Mouse (Mus musculus) gastrocnemius, postnatal 25 days (tissue): ENCODE measurements around the gene Zfp169. TPM values are rescaled to one million over a fixed set of nuclear protein-coding genes. Genes with fewer than 3 reads are reported as not detected.

ENCODE experiments used
- DNase-seq: peaks from one replicate; pipeline ENCODE4 v3.0.0; 2022
- microRNA-seq, 2 experiments: library from miRNA; unstranded; fragments of <30 nt; microRNA quantifications; one replicate each; pipeline ENCODE4 v1.2.0; 2021; ENCODE audit warnings: borderline replicate concordance in 2 of 2
- total RNA-seq, 2 experiments: library from RNA; stranded (reverse); gene quantifications; 1 replicate in 1 of 2; 2 replicates in 1 of 2; pipeline ENCODE4 v1.2.3; 2021

Gene Zfp169
- total RNA-seq, 2 experiments from 2014 or later = 2.0 to 2.2 TPM

DNA sequence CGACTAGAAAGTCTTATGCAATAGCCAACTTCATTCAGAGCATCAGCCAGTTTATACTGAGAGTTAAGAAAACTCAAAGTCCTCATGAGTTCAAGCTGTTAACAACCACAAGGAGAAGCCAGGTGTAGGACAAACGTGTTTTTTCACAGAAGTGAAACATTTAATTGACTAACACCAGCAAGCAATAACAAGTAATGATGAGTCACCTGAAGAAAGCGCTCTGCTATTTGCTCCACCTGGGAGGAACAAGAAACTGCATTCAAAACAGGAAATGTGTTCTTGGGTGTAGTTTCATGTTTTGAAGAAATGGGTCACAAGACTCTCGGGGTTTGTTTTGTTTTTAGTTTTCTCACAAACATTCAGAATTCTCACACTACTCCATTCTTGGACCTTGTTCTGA is 2.6 kb upstream of the Zfp169 start:
- no peak for DNase-seq

DNA sequence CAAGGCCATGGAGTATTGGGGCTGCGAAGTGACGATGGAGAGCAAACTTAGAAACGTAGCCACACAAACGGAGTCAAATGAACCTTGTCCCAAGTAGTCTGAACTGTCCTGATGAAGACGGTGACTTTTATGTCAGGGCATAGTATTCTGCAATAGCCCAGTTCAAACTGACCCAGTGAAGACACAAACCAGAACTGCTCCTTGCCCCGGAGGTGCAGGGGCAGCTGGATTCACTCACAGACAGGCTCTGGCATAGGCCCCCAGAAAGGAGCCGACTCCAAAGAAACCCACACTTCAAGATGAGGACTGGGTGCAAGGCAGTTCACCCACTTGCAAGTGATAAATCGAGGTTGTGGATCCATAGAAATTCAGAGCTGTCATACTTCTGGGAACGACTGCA is 4.6 kb downstream of the Zfp169 start:
- DNase-seq = no peak

DNA sequence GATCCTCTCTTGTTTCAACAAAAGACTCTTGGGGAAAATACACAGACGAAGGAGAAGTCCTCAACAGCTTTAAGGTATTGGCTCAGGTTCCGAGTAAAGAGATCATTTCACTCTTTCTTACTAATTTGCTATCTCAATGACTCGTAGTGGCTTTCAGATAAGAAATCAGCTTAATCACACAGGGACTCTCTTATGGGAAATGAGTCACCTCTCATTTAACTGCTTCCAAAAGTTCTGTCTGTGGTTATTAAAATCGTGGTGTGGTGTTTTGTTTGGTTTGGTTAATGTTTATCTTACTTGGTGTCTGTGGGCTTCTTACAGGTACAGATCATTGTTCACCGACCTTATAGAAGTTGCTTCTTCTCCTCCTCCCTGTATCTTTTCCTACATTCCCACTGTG is 10.8 kb downstream of the Zfp169 start:
- DNase-seq = no peak

DNA sequence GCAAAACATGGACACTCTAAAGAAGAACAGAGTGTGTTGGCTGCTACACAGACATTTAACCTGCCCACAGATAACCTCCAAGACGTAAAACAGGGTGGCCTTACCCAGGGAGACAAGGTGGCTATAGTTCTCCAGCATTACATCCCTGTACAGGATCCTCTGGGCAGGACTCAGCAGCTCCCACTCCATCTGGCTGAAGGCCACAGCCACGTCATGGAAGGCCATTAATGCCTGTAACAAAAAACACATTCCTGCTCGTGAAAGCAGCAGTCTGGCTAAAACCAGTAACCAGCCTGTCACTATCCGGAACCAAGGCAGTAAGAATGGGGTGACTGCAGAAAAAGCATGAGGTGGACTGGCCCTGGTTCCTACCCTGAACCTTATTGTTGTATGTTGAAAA is 14.6 kb downstream of the Zfp169 start:
- no peak for DNase-seq

DNA sequence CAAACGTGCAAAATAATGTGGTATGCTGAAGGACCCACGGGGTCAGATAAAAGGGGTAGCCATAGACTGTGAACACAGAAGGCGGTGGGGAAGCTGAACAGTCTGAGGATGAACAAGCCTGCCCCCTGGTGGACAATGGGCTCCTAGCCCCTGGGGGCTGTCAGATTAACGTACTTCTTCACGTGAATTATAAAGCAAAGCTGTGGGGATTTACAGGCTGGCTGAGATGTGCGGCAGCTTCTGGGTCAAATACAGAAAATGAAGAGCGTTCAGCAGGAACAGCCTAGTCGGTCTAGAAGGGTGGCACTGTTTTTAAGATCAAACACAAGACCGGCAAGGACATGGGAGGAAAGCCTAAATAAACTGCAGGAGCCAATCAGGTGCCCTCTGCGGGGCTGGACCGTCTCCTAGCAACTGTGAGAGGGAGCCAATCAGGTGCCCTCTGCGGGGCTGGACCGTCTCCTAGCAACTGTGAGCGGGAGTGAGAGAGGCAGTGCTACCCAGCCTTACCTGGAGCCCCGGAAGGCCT is 15.5 kb downstream of the Zfp169 start:
- DNase-seq = no peak

DNA sequence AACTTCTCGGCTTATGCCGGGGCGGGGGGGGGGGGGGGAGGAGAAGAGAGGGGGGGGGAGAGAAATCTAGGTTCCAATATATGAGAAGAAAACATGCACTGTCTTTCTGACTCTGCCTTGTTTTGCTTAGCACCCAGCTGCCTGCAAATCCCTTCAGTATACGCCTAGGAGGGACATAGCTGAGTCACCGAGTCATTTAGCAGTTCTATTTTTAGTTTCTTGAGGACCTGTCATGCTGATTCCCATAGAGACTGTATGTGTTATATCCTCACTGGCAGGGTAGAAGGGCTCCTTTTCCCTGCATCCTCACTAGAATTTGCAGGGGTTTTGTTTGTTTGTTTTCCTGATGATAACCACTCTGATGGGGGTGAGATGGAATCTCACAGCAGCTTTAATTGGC is 20.1 kb downstream of the Zfp169 start:
- no peak for DNase-seq

DNA sequence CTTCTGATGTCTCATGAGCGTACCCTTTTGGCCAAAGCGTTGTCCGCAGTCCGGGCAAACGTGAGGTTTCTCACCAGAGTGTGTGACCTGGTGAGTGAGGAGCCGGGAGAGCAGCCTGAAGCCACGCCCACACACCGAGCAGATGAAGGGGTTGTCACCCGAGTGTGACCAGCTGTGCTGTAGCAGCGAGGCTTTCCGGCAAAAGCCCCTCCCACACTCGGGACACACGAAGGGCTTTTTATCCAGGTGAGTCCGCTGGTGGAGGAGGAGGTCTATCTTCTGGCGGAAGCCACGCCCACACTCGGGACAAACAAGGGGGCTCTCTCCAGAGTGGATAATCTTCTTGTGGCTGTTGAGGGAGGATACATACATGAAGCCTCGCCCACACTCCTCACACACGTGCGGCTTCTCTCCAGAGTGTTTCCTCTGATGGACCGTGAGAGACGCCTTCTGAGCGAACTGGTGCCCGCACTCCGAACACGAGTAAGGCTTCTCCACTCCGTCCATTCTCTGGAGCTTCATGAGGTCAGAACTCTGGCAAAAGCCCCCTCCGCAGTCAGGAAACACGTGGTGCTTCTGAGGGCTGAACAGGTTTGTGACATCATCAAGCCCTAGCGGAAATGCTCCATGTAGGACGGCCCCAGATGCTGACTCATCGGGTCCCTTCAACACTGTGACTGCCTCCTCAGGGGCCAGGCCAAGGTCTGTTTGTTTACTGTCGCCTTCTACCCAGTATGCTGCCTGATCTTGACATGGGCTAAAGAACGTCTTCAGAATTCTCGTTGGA is 22.7 kb downstream of the Zfp169 start:
- no peak for DNase-seq

DNA sequence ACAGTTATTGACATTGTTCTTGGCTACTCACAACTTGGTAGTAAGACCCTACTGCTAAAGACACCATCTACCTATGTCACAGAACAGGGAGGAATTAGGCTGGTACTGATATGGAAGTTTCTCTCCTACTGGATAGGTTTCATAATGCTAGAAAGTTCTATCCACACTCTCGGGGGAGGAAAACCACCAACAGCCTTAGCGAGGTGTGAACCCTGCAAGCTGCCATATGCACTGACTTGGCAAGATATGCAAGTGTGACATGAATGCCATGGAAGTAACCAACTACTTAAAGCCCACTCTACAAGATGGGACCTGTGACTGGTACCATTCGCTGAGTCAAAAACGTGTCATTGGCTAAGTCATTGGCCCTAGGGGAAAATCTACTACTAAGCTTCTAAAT is 29.6 kb downstream of the Zfp169 start:
- DNase-seq = no peak

DNA sequence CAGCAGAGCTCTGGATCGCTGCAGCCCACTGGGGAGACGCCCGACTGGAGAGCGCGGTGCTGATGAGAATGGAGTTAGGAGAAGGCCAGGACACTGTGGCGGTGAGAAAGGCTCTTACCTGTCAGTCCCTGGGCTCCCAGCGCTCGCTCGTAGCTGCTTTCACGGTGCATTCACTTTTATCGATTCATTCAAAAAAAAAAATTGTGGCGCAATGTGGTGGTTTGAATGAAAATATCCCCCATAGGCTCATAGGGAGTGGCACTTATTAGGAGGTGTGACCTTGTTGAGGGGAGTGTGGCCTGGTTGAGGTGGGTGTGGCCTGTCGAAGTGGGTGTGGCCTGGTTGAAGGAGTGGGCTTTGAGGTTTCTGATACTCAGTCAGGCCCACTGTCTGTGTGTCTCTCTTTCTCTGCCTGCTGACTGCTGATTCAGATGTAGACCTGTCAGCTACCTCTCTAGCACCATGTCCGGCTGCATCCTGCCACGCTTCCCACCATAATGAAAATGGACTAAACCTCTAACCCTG is 44.5 kb downstream of the Zfp169 start:
- no peak for DNase-seq

DNA sequence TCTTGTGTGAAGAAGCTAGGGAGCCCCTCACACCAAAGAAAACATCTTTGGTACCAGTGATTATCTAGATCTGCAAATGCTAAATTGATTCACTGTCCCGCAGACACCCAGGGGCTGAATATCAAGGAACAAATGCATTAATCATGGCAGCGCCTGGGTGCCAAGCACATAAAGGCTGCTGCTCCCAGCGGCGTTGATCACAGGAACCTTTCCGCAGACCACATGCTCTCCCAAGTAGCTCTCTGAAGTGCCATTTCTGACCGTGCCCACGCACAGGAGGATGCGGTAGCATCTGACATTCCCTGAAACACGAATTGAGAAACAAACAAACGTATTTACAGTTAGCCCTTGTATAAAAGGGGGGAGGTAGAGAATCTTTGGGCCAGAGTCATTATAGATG is 47.1 kb downstream of the Zfp169 start:
- no peak for DNase-seq

DNA sequence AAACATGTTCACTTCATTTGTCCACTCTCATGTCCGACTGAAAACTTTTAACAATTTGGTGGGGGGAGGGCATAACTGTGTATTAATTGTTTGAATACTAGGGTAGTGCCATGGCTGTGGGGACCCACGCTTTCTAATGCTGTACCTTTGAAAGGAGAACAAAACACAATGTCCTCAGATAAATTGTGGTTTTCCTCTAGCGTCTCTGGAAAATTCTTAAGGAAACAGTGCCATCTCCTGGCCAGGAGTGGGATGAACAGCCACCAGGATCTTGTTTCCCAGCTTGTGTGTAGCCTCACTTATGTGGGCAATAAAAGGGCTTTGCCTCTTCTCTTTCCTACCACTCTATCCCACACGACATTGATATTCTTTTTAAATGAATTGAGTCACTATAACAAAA is 49.1 kb downstream of the Zfp169 start:
- DNase-seq = peak; percentile 24

DNA sequence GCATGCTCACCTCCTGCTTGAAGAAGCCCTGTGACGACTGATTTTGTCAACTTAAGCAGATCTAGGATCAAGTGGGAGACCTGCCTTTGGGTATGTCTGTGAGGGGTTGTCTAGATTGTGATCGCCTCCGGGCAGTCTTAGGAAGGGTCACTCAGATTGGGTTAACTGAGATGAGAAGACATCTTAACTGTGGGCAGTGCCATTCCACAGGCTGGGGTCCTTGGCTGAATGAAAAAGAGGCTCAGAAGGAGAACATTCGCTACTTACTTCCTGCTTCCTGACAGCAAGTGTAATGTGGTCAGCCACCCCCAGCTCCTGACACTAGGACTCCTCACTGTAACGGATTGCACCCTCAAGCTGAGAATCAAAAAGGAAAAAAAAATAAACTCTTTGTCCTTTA is 54.0 kb downstream of the Zfp169 start:
- DNase-seq = no peak

DNA sequence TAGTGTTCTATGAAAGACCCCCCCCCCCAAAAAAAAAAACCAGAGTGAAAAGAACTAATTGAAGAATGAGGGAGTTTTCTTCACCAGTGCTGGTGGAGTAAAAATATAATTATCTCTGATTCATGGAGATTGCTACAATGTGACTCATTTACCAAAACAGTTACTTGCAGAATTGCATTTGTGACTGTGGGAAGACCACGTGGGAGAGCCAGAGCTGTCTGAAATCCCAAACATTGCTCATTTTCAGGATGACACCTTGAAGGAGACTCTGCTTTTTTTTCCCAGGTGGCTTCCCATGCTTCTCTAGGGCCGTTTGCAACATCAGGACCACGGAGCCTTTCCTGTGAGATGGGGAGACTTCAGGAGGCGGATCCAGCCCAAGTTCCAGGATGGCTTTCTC is 65.1 kb downstream of the Zfp169 start:
- DNase-seq = no peak

DNA sequence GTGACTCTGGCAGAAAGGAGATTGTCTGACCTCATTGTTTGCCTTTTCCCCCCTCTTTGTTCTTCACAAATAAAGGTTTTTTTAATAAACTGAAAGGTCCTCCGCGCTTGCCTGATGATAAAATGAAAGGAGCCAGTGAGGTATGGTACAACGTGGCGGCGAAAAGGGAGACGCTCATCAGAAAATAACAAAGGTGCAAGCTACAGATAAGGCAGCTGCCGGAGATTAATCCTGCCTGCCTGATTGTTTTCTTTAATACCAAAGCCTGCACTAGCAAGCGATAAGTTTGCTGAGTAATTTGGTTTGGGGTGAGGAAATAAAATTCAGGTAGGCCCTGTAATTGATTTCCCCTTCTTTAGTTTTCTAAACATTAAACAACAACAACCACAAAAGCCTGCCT is 69.3 kb downstream of the Zfp169 start:
- DNase-seq = no peak

DNA sequence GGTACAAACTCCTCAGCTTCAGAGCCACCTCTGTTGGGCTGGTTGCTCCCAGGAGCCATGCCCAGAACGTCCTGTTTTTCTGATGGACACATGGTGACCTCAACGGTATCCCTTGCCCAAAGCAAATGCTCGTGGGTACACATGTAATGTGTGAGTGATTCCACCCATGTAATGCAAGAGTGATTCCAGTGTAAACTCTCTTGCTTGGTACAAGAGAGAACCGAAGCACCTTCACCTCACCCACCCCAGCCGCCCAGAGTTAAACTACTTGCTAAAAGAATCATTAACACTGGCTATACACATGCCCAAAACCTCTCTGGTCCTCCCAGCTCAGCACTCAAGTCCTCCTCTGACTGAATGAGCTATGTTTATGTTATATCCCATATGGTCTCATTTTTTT is 74.9 kb downstream of the Zfp169 start:
- DNase-seq = no peak

Small RNA genes within 50 kb of the gene (microRNA-seq; reads per million reads assigned to microRNA genes)
- gene Gm24111 (0 reads per million in 2 experiments), gene Mirlet7a-1 (236 to 297 reads per million in 2 experiments), gene Mirlet7d (18,701 to 25,817 reads per million in 2 experiments), gene Mirlet7f-1 (0 reads per million in 2 experiments)

Other genes with a start within 250 kb of the Zfp169 start
- not detected for gene A830005F24Rik, start 119 bp upstream of the Zfp169 start, total RNA-seq
- gene Ptpdc1, start 112.2 kb upstream of the Zfp169 start, total RNA-seq = 1 to 10 TPM; 4.1 to 4.4 TPM
- not detected for gene Barx1, start 149.5 kb upstream of the Zfp169 start, total RNA-seq